ENCODE assay signal across 9 mouse cellular contexts in the genomic region with DNA sequence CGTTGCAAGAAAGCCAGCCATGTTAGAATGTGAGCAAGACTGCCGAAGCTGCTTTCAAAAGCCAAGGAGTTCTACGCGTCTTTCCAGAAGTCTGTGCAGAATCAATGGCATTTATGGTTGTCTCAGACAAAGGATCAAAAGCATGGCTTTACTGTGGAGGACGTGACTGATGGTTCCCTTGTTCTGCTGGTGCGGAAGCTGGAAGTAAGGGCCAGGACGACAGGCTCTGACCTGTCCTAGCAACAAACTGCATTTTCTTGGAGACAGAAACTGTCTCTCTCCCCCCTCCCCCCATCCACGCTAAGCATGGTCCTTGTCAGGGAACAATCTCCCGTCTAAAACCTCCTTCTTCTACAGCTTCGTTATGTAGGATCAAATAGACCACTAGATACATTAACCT.
A peak's percentile ranks its signal among the peaks of the same experiment; 100 is the strongest.
DNase-seq lines count a peak whose midpoint lies in the region; ATAC-seq and TF ChIP-seq lines count a peak whose summit lies in the region.
"Had no signal": no experiment of that assay in that cellular context is flagged by ENCODE, and none has a peak within 500 bp of the region (broad histone marks: within the 10 kb centered on the region; RNA-seq: fewer than 3 reads in every experiment).

No protein-coding gene starts in this region.

- H3K9ac ChIP-seq in forebrain, postnatal 0 days = 0 out of 2 replicates have a peak overlapping the region, but pooled peaks have one; percentile 26
- no peak overlapping the region for H3K9ac ChIP-seq in midbrain, embryonic 12.5 days (replicated peaks)
- H3K9ac ChIP-seq: liver, embryonic 15.5 days had no signal

- H3K4me1 ChIP-seq in heart, embryonic 10.5 days = peaks cover 4% of the 10 kb centered on the region; the same call in 1 of the 2 replicates
- H3K4me1 ChIP-seq in forebrain, postnatal 0 days (ENCODE audit: insufficient read depth) = peaks cover 4% of the 10 kb centered on the region
- peaks cover 9% of the 10 kb centered on the region for H3K4me1 ChIP-seq in midbrain, embryonic 12.5 days
- H3K4me1 ChIP-seq: liver, embryonic 15.5 days had no signal

- TF ChIP-seq CTCF in forebrain, postnatal 0 days (IDR thresholded peaks at IDR 0.05; ENCODE audit: low read depth) = no peak

- WGBS in heart, embryonic 10.5 days = 34% methylated on average over 10 of the region's 10 CpGs
- whole genome bisulfite sequencing in forebrain, postnatal 0 days = 5% methylated on average over 10 of the region's 10 CpGs
- 9% methylated on average over 10 of the region's 10 CpGs for WGBS in midbrain, embryonic 12.5 days

- no peak for DNase-seq in heart, embryonic 10.5 days (ENCODE audit: low spot score)
- no peak for DNase-seq in heart, postnatal 10 days
- DNase-seq in ZHBTc4 (ENCODE audit: low read depth, low spot score) = peak; percentile 22
- DNase-seq in forebrain, postnatal 0 days = peak; percentile 66
- DNase-seq in frontal cortex, postnatal 25 days (ENCODE audit: low spot score in 2 of 2) = no peak
- no peak for DNase-seq in left cerebral cortex, adult 8-10 months (ENCODE audit: low spot score in 2 of 2)
- DNase-seq in urinary bladder, postnatal 4 days (ENCODE audit: low spot score in 2 of 2) = no peak

- intact Hi-C loops in heart, postnatal 10 days (cut with DNase I) = no loop called here

- peak overlapping the region; percentile 37 for H3K4me2 ChIP-seq in forebrain, postnatal 0 days (ENCODE audit: low read depth)
- H3K4me2 ChIP-seq in midbrain, embryonic 12.5 days (replicated peaks) = peak overlapping the region; percentile 47
- H3K4me2 ChIP-seq: liver, embryonic 15.5 days had no signal

- peak; percentile 74 for ATAC-seq in forebrain, postnatal 0 days
- peak; percentile 91 for ATAC-seq in midbrain, embryonic 12.5 days (ENCODE audit: low FRiP score, low read depth)

- H3K27ac ChIP-seq in heart, embryonic 10.5 days = no peak overlapping the region
- H3K27ac ChIP-seq in forebrain, postnatal 0 days (ENCODE audit: low read depth, low read length) = no peak overlapping the region
- no peak overlapping the region for H3K27ac ChIP-seq in midbrain, embryonic 12.5 days (replicated peaks)
- H3K27ac ChIP-seq: liver, embryonic 15.5 days had no signal

- H3K9me3 ChIP-seq in heart, embryonic 10.5 days = no peaks in the 10 kb centered on the region
- no peaks in the 10 kb centered on the region for H3K9me3 ChIP-seq in forebrain, postnatal 0 days (ENCODE audit: low read length)
- no peaks in the 10 kb centered on the region for H3K9me3 ChIP-seq in midbrain, embryonic 12.5 days
- H3K9me3 ChIP-seq: liver, embryonic 15.5 days had no signal

- no peaks in the 10 kb centered on the region for H3K36me3 ChIP-seq in heart, embryonic 10.5 days
- H3K36me3 ChIP-seq in forebrain, postnatal 0 days (ENCODE audit: insufficient read depth) = no peaks in the 10 kb centered on the region
- H3K36me3 ChIP-seq in midbrain, embryonic 12.5 days = no peaks in the 10 kb centered on the region
- H3K36me3 ChIP-seq: liver, embryonic 15.5 days had no signal

- no peaks in the 10 kb centered on the region for H3K27me3 ChIP-seq in heart, embryonic 10.5 days (ENCODE audit: insufficient read depth, poor library complexity, severe bottlenecking)
- H3K27me3 ChIP-seq in forebrain, postnatal 0 days (ENCODE audit: insufficient read depth, low read length) = no peaks in the 10 kb centered on the region
- H3K27me3 ChIP-seq in midbrain, embryonic 12.5 days = no peaks in the 10 kb centered on the region
- H3K27me3 ChIP-seq: liver, embryonic 15.5 days had no signal

- H3K4me3 ChIP-seq in heart, embryonic 10.5 days = peak overlapping the region; percentile 8; the same call in 1 of the 2 replicates
- H3K4me3 ChIP-seq in forebrain, postnatal 0 days (ENCODE audit: low read depth, low read length) = peak overlapping the region; percentile 21
- H3K4me3 ChIP-seq in midbrain, embryonic 12.5 days = peak overlapping the region; percentile 18; the same call in 1 of the 2 replicates
- H3K4me3 ChIP-seq: liver, embryonic 15.5 days had no signal

Comparison
In these comparisons a context has a peak if more than half of its experiments do, and no peak if none do; other contexts are left out.
1. DNase-seq: peak in ZHBTc4 (single experiment) and forebrain, postnatal 0 days (single experiment); none in heart, embryonic 10.5 days (single experiment), heart, postnatal 10 days (0 of 2), frontal cortex, postnatal 25 days (0 of 2), left cerebral cortex, adult 8-10 months (0 of 2) and urinary bladder, postnatal 4 days (0 of 2).
2. Peak in every context shown above with its lines, with median percentiles within 50 percentile points of each other: H3K4me3 ChIP-seq.